Mouse (Mus musculus): Measurements from ENCODE around the gene Tnf. TPM values are rescaled to one million over a fixed set of nuclear protein-coding genes. Genes with fewer than 3 reads are reported as not detected.

Gene Tnf
- 1.3 TPM in 2 replicates for polyA plus RNA-seq (2012; rRNA removed)

DNA sequence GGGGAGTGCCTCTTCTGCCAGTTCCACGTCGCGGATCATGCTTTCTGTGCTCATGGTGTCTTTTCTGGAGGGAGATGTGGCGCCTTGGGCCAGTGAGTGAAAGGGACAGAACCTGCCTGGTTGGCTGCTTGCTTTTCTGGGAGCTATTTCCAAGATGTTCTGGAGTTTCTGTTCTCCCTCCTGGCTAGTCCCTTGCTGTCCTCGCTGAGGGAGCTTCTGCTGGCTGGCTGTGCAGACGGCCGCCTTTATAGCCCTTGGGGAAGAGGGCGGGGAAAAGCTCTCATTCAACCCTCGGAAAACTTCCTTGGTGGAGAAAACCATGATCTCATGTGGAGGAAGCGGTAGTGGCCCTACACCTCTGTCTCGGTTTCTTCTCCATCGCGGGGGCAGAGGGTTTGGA lies at the start of gene Tnf:
TSS of gene Tnf (minus strand) at position 221 of the 400 bp plus-strand sequence.

DNA sequence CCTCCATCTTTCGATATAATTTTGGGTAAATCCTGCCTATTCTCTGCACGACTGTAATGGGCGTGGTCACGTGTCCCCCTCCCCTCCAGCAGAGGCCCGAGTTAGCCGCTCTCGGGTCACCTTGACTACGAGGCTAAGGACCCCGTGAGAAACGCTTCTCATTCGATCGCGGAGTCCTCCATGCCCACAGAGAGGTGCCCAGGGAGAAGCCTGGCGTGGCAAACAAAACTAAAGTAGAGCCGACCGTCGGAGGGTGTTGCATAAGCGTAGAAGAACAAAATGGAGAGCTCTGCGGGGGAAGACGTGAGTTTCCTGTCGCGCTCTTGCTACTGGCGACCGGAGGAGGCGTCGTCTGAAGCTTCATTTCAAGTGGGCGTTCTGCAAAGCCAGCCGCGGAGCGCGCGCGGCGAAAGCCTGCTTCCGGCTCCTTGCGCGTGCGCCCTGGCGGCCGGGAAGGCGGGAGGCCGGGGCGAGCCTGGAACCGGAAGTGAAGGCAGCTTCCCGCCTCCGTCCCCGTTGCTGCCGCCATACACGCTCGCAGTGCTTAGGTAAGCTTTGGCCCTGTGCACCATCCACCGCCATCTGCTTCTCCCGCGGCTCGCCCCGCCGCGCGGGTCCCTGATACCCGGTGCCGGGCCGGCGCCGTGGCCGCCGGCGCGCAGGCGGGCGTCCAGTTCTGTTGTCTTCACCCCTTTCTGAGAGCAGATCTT lies 39.7 kb upstream of the Tnf start, which contains the start of gene Ddx39b:
TSS of gene Ddx39b (plus strand) at position 442 of the 710 bp plus-strand sequence.

DNA sequence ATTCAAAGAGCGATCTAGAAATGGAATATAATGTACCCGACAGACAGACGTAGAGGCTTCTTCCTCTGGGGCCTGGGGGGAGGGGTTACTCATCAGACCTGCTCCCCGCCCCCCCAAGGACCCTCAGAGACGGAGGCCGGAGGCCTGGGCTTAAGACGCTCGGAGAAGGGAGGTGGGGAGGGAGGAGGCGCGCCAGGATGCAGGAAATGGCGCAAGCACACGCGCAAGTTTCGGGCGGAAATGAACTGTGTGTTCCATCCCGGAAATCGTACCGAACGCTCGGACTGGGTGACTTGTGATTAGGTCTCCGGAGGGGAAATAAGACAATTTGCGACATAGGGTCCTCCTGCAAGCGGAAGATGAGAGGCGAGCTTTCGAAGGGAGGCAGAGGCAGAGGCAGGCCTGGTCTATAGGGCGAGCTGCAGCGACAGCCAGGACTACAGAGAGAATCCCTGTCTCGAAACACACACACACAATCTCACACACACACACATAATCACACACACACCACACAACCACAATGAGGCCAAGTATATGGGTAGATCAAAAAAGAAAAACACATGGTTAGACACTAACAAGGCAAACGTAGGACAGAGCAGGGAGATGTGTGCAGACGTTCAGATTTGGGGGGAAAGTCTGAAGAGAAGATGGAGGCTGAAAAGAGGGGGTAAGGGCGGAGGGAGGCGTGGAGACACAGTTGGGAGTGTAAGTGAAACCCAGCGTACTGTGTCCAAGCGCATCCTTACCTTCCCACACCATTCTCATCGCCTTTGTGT lies 34.0 kb upstream of the Tnf start, which contains the start of gene Nfkbil1:
TSS of gene Nfkbil1 (minus strand) at position 179 of the 776 bp plus-strand sequence.

GRCm38 (mm10) chr17:35233114-35233980 lies 31.5 kb upstream of the Tnf start, which contains the start of gene Atp6v1g2:
Gene Atp6v1g2 (plus strand): TSS chr17:35233660.

DNA sequence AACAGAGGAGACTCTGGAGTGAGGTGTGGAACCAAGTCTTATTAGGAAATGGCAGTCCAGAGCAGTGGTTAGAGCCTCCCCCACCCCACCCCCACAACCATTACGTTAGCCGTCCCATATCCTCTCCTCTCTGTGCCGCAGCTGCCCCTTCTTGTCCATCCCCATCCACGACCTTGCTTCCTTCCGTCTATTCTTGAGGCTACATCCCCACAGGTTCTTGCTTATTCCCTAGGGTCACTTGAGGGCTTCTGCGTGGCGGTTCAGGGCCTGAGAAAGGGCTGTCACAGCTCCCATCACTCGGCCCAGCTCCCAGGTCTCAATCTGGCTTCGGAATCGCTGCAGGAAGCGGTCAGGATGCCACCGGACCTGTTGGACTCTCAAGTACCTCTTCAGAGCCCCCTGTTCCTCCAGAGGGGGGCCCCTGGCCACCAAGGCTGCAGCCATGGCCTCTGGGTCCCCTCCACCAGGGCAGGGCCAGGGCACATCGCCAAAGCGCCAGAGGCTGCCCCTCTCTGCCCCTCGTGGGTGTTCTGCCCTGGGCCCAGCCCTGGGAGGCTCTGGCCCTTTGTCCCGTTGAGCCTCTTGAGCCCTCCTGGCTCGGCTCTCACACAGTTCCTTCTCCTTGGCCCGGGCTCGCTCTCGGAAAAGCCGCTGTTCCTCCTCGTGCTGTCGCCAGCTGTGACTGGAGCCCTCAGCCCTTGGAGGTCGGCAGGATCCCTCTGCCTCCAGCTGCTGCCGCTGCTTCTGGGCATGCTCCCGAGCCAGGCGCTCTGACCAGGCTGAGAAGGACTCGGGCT lies 18.5 kb upstream of the Tnf start, which contains the start of gene Gm16181:
TSS of gene Gm16181 (plus strand) at position 679 of the 797 bp plus-strand sequence.

GRCm38 (mm10) chr17:35204494-35205379 lies 2.9 kb upstream of the Tnf start, which contains the start of gene Lta:
Gene Lta (minus strand): TSS chr17:35205351.

GRCm38 (mm10) chr17:35193881-35194843 lies 7.6 kb downstream of the Tnf start, which contains the start of gene Ltb:
Gene Ltb (plus strand): TSS chr17:35194439.

GRCm38 (mm10) chr17:35187959-35188610 lies 13.7 kb downstream of the Tnf start, which contains the start of gene Lst1:
Gene Lst1 (minus strand): TSS chr17:35188439.

DNA sequence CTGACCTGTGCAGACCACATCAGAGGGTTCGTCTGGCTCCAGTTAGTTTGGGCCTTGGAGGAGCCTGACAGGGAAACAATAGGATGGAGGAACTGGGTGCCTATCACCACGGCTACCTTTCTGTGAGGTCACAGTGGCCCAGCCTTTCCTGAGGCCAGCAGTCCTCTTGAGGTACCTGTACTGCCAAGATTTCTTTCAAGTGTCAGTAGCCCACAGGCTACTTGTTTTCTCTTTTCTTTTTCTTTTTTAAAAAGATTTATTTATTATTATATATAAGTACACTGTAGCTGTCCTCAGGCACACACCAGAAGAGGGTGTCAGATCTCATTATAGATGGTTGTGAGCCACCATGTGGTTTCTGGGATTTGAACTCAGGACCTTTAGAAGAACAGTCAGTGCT lies 25.8 kb downstream of the Tnf start, which contains the start of gene Aif1:
TSS of gene Aif1 (minus strand) at position 101 of the 400 bp plus-strand sequence.

DNA sequence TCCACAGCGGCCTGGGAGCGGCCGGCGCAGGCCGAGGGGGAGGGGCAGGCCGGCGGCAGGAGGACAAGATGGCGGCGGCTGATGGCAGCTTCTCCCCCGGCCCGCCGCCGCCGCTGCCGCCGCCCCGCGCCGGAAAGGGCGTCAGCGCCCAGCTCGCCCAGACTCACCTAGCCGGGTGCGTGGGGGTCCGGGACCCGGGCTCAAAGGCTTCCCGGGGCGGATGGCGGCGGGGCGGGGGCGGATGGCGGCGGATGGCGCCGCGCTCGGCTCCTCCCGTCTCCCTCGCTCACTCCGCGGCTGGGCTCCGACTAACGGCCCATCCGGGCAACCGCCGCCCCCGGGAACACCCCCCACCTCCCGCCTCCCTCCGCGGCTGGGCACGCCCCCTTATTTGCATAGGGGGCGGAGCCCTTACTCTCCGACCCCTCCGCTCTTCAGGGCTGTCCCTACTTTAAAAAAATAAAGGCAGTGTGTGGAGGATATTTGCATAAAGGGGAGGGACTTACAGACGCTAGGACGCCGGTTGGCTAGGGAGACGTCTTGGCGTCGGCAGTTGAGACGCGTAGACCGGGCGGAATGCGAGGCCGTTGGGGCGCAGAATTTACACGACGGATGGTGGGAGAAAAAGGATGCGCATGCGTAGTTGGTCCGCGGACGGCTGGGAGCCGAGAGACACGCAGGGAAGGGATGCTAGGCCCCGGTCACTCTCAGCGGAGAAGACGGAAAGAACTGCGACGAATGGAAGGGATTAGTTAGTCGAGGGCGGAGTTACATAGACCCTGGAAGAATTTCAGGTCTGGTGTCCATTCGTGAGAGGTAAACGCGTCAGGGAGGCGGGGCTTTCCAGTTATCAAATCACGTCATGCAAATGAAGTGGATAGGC lies 37.0 kb downstream of the Tnf start, which contains the start of gene Prrc2a:
TSS of gene Prrc2a (minus strand) at position 330 of the 883 bp plus-strand sequence.

Other genes starting within 250 kb of the Tnf start
- 77.4 and 78.5 TPM in 2 replicates for gene Hspa1b, start 242.8 kb downstream of the Tnf start, polyA plus RNA-seq (2012; rRNA removed)
- not detected in 2 replicates for gene Gm20481, start 232.1 kb downstream of the Tnf start, polyA plus RNA-seq (2012; rRNA removed)
- 40.8 and 41.4 TPM in 2 replicates for gene Hspa1a, start 229.9 kb downstream of the Tnf start, polyA plus RNA-seq (2012; rRNA removed)
- gene Hspa1l, start 229.3 kb downstream of the Tnf start, polyA plus RNA-seq (2012; rRNA removed): 0.30 and 0.82 TPM in 2 replicates
- gene Lsm2, start 220.1 kb downstream of the Tnf start, polyA plus RNA-seq (2012; rRNA removed): 57.6 and 64.6 TPM in 2 replicates
- gene Vars, start 201.0 kb downstream of the Tnf start, polyA plus RNA-seq (2012; rRNA removed): 196 and 213 TPM in 2 replicates
- 0.73 and 0.83 TPM in 2 replicates for gene Vwa7, start 185.4 kb downstream of the Tnf start, polyA plus RNA-seq (2012; rRNA removed)
- 1.0 and 2.3 TPM in 2 replicates for gene Sapcd1, start 174.0 kb downstream of the Tnf start, polyA plus RNA-seq (2012; rRNA removed)
- 4.0 and 6.0 TPM in 2 replicates for gene Msh5, start 155.3 kb downstream of the Tnf start, polyA plus RNA-seq (2012; rRNA removed)
- gene Clic1, start 152.0 kb downstream of the Tnf start, polyA plus RNA-seq (2012; rRNA removed): 209 and 215 TPM in 2 replicates
- 32.5 and 33.0 TPM in 2 replicates for gene Ddah2, start 143.0 kb downstream of the Tnf start, polyA plus RNA-seq (2012; rRNA removed)
- gene Ly6g6c, start 136.6 kb downstream of the Tnf start, polyA plus RNA-seq (2012; rRNA removed): 5.6 and 10.4 TPM in 2 replicates
- 0.82 and 1.0 TPM in 2 replicates for gene Mpig6b, start 135.8 kb downstream of the Tnf start, polyA plus RNA-seq (2012; rRNA removed)
- gene Ly6g6e, start 125.1 kb downstream of the Tnf start, polyA plus RNA-seq (2012; rRNA removed): 77.8 and 86.1 TPM in 2 replicates
- 19.4 and 23.3 TPM in 2 replicates for gene Ly6g6d, start 123.9 kb downstream of the Tnf start, polyA plus RNA-seq (2012; rRNA removed)
- 2.1 and 2.8 TPM in 2 replicates for gene Ly6g6f, start 116.4 kb downstream of the Tnf start, polyA plus RNA-seq (2012; rRNA removed)
- 238 and 254 TPM in 2 replicates for gene Abhd16a, start 112.7 kb downstream of the Tnf start, polyA plus RNA-seq (2012; rRNA removed)
- not detected in 2 replicates for gene Ly6g5c, start 93.7 kb downstream of the Tnf start, polyA plus RNA-seq (2012; rRNA removed)
- gene Ly6g5b, start 86.6 kb downstream of the Tnf start, polyA plus RNA-seq (2012; rRNA removed): 0.72 and 0.86 TPM in 2 replicates
- gene Gpank1, start 80.6 kb downstream of the Tnf start, polyA plus RNA-seq (2012; rRNA removed): 23.3 and 25.0 TPM in 2 replicates
- 262 and 295 TPM in 2 replicates for gene Csnk2b, start 80.0 kb downstream of the Tnf start, polyA plus RNA-seq (2012; rRNA removed)
- gene D17H6S53E, start 75.6 kb downstream of the Tnf start, polyA plus RNA-seq (2012; rRNA removed): 16.7 and 18.2 TPM in 2 replicates
- gene Apom, start 70.0 kb downstream of the Tnf start, polyA plus RNA-seq (2012; rRNA removed): 0.12 and 0.19 TPM in 2 replicates
- 221 and 228 TPM in 2 replicates for gene Bag6, start 66.8 kb downstream of the Tnf start, polyA plus RNA-seq (2012; rRNA removed)
- gene Prrc2a, start 37.1 kb downstream of the Tnf start, polyA plus RNA-seq (2012; rRNA removed): 341 and 379 TPM in 2 replicates
- gene Aif1, start 25.9 kb downstream of the Tnf start, polyA plus RNA-seq (2012; rRNA removed): 1.6 and 2.5 TPM in 2 replicates
- 8.1 and 10.4 TPM in 2 replicates for gene Lst1, start 13.6 kb downstream of the Tnf start, polyA plus RNA-seq (2012; rRNA removed)
- gene Ltb, start 7.6 kb downstream of the Tnf start, polyA plus RNA-seq (2012; rRNA removed): 20.1 and 22.9 TPM in 2 replicates
- 1.4 and 1.8 TPM in 2 replicates for gene Lta, start 3.3 kb upstream of the Tnf start, polyA plus RNA-seq (2012; rRNA removed)
- not detected in 2 replicates for gene Gm16181, start 18.8 kb upstream of the Tnf start, polyA plus RNA-seq (2012; rRNA removed)
- gene Atp6v1g2, start 31.7 kb upstream of the Tnf start, polyA plus RNA-seq (2012; rRNA removed): 4.6 and 5.1 TPM in 2 replicates
- 28.9 and 34.5 TPM in 2 replicates for gene Nfkbil1, start 33.8 kb upstream of the Tnf start, polyA plus RNA-seq (2012; rRNA removed)
- 211 and 238 TPM in 2 replicates for gene Ddx39b, start 39.7 kb upstream of the Tnf start, polyA plus RNA-seq (2012; rRNA removed)
- gene H2-D1, start 60.7 kb upstream of the Tnf start, polyA plus RNA-seq (2012; rRNA removed): 837 and 1,001 TPM in 2 replicates
- gene H2-Q1, start 118.4 kb upstream of the Tnf start, polyA plus RNA-seq (2012; rRNA removed): 5.1 and 9.8 TPM in 2 replicates
- gene H2-Q2, start 140.2 kb upstream of the Tnf start, polyA plus RNA-seq (2012; rRNA removed): 95.5 and 141 TPM in 2 replicates
- gene H2-Q4, start 177.6 kb upstream of the Tnf start, polyA plus RNA-seq (2012; rRNA removed): 71.8 and 75.3 TPM in 2 replicates
- 18.5 and 18.8 TPM in 2 replicates for gene H2-Q6, start 222.8 kb upstream of the Tnf start, polyA plus RNA-seq (2012; rRNA removed)
- gene H2-Q7, start 237.1 kb upstream of the Tnf start, polyA plus RNA-seq (2012; rRNA removed): 50.6 and 57.2 TPM in 2 replicates

All from colon, adult 2 months (tissue).